Mouse (Mus musculus) heart, embryonic 10.5 days (tissue): ENCODE measurements around the gene Gjd2. TPM values are rescaled to one million over a fixed set of nuclear protein-coding genes. Genes with fewer than 3 reads are reported as not detected.
A peak's percentile ranks its signal among the peaks of the same experiment; 100 is the strongest.

Source experiments
- DNase-seq: peaks from one replicate; pipeline ENCODE4 v3.0.0-alpha.2; 2017; ENCODE audit warnings: low spot score
- H3K27ac ChIP-seq: fragments of 300-500 bp; sonication (generic); 2 replicates; pipeline ENCODE4 v1.5.1; 2016; ENCODE audit warnings: mild to moderate bottlenecking
- H3K27me3 ChIP-seq: fragments of 300-500 bp; sonication (generic); 2 replicates; pipeline ENCODE4 v1.6.1; 2016; ENCODE audit warnings: mild to moderate bottlenecking; ENCODE audit not compliant: poor library complexity, insufficient read depth, severe bottlenecking
- H3K36me3 ChIP-seq: fragments of 300-500 bp; sonication (generic); 2 replicates; pipeline ENCODE4 v1.6.1; 2016; ENCODE audit warnings: mild to moderate bottlenecking, moderate library complexity
- H3K4me1 ChIP-seq: fragments of 300-500 bp; sonication (generic); 2 replicates; pipeline ENCODE4 v1.6.1; 2016; ENCODE audit warnings: mild to moderate bottlenecking
- H3K4me3 ChIP-seq: fragments of 300-500 bp; sonication (generic); 2 replicates; pipeline ENCODE4 v1.5.1; 2016; ENCODE audit warnings: mild to moderate bottlenecking, moderate library complexity
- H3K9me3 ChIP-seq: fragments of 300-500 bp; sonication (generic); 2 replicates; pipeline ENCODE4 v1.6.1; 2016; ENCODE audit warnings: mild to moderate bottlenecking, moderate library complexity
- WGBS: fragments of 180-500 bp; shearing (Covaris S2); methylation state at CpG from one replicate; pipeline ENCODE4 v1.1.7; 2016; 5-methylcytosine and 5-hydroxymethylcytosine counted together
- polyA plus RNA-seq: library from polyadenylated mRNA; unstranded; fragments of >200 nt; fragmentation: Nextera tagmentation; extraction: Ambion mirVana; gene quantifications from 2 replicates; pipeline ENCODE4 v1.2.1, GENCODE M21; 2016

Gene Gjd2
- not detected in 2 replicates for polyA plus RNA-seq

- Histone ChIP-seq H3K9me3 (no peaks in the 10 kb centered on the region), H3K36me3 (no peaks in the 10 kb centered on the region), H3K27me3 (peaks cover 64% of the 10 kb centered on the region), H3K4me1 (peaks cover 14% of the 10 kb centered on the region), H3K4me3 (peak within 1 kb of the TSS; percentile 65), H3K27ac (no peak within 1 kb of the TSS)
- under 1% methylated on average over 59 of the region's 60 CpGs for WGBS
- DNase-seq = no peak
Measured at GRCm38 (mm10) chr2:114013295-114013771, at the start of gene Gjd2. Gene Gjd2 (minus strand): TSS chr2:114013619.

DNA sequence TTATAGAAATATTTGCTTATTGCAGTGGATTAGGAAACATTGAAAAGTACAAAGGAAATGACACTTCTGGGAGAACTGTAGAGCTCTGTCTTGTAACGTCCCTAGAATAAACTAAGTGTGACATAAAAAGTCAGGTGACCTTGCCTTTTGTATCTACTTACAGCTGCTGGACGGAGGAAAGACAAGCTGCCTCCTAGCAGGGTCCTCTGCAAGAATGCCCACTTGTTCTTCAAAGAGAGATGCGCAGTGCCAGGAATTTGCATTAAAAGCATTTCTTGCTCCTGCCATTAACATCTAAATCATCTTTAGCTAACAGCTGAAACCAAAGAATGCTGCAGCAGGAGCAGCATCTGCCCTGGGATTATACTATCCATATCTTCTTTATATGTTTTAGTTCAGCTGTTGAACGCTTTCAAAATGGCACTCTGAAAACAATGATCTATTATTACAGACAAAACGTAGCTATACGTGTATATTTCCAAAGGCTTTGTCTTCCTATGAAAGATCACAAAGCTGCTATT is 46.7 kb upstream of the Gjd2 start:
- Histone ChIP-seq H3K4me3 (no peak overlapping the region), H3K27ac (no peak overlapping the region), H3K9me3 (no peaks in the 10 kb centered on the region), H3K36me3 (no peaks in the 10 kb centered on the region), H3K4me1 (peaks cover 24% of the 10 kb centered on the region), H3K27me3 (no peaks in the 10 kb centered on the region)
- DNase-seq = no peak
- WGBS = 52% methylated on average over 6 of the region's 6 CpGs

- DNase-seq = no peak
- no peak overlapping the region for H3K27ac ChIP-seq
- WGBS = 46% methylated on average over 1 of the region's 1 CpGs
- no peaks in the 10 kb centered on the region for H3K9me3 ChIP-seq
- H3K27me3 ChIP-seq = no peaks in the 10 kb centered on the region
- peaks cover 24% of the 10 kb centered on the region for H3K4me1 ChIP-seq
- H3K4me3 ChIP-seq = no peak overlapping the region
- no peaks in the 10 kb centered on the region for H3K36me3 ChIP-seq
Measured at GRCm38 (mm10) chr2:114059608-114060007, 46.2 kb upstream of the Gjd2 start.

- peak overlapping the region; percentile 94 for H3K27ac ChIP-seq
- no peaks in the 10 kb centered on the region for H3K9me3 ChIP-seq
- no peaks in the 10 kb centered on the region for H3K27me3 ChIP-seq
- H3K4me1 ChIP-seq = peaks cover 26% of the 10 kb centered on the region
- DNase-seq = no peak
- no peaks in the 10 kb centered on the region for H3K36me3 ChIP-seq
- WGBS = 48% methylated on average over 10 of the region's 10 CpGs
- peak overlapping the region; percentile 42; the same call in 1 of the 2 replicates for H3K4me3 ChIP-seq
Measured at GRCm38 (mm10) chr2:114058226-114058796, 44.9 kb upstream of the Gjd2 start.

DNA sequence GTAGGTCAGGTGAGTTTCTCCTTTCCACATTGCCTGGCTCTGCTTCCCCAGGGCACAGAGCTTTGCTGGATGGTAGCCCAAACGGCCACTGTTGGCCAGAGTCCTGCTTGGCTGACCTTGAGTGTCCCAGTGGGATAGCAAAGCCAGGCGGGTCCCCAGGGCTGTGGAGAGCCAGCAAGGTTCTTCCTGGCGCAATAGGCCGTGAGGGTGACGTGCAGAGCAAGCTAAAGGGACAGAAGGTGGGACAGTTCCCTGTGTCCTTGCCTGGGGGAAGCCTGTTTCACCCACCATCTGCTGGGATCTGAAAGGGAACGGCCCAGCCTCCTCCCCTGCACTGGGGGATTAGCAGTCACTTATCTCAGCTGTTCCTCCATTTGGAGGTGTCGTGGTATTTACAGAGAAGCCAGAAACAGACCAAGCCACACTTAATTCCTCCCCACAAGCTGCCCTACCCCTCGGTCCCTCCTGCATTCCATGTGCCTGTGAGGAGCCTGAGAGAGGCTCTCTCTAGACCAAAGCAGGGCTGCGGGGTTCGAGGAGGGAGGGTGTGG is 44.0 kb upstream of the Gjd2 start:
- Histone ChIP-seq H3K27me3 (no peaks in the 10 kb centered on the region), H3K9me3 (no peaks in the 10 kb centered on the region), H3K36me3 (no peaks in the 10 kb centered on the region), H3K4me1 (peaks cover 26% of the 10 kb centered on the region), H3K4me3 (peak overlapping the region; percentile 42), H3K27ac (peak overlapping the region; percentile 94)
- 4% methylated on average over 10 of the region's 10 CpGs for WGBS
- peak; percentile 88 for DNase-seq

- Histone ChIP-seq H3K4me1 (peaks cover 22% of the 10 kb centered on the region), H3K4me3 (peak overlapping the region; percentile 64), H3K36me3 (peaks cover 15% of the 10 kb centered on the region), H3K27me3 (no peaks in the 10 kb centered on the region), H3K27ac (peak overlapping the region; percentile 92), H3K9me3 (no peaks in the 10 kb centered on the region)
- peak; percentile 89 for DNase-seq
- WGBS = 36% methylated on average over 4 of the region's 4 CpGs
Measured at GRCm38 (mm10) chr2:114054129-114054528, 40.7 kb upstream of the Gjd2 start.

DNA sequence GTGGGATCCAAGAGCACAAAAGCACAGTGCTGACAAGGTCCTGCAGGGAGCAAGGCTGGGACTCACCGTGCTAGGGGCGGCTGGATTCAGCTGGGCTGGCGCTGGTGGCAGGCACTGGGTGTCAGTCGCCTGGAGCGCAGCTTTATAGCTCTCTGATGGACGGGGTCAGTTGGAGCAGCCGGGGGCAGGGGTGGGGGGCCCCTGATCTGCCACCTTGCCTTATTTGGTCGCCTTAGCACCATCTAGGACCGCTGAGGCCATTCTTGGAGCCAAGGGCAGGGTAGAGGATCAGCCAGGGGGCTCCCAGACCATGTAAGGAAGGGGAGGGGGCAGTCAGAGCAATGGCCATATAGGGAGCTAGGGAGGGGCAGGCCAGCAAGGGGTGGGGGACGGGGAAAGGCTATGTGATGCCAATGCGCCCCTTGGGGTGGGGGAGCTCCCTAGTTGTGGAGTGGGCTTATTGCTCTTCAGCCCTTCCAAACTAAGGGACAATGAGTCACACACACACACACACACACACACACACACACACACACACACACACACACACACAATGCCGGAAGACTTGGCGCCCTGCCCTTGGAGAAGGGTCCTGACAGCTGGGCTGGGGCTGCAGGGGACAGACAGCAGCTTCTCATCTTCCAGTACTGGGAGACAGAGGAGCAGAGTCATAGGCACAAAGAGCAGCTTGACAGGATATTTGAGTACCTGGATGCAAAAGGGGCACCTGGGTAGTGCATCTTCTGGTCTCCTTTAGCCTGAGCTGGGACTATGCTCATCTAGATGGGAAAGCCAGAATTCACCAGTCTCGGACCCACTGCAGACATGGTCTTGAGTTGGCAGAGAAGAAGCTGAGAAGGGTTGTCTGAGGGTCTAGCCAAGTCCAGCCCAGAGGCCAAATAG is 39.5 kb upstream of the Gjd2 start, which contains the start of gene Actc1:
Gene Actc1 (minus strand): TSS at position 853 of the 903 bp plus-strand sequence.
- peak within 1 kb of the TSS; percentile 64 for H3K4me3 ChIP-seq
- peaks cover 19% of the 10 kb centered on the region for H3K36me3 ChIP-seq
- peak; percentile 95 for DNase-seq
- peak within 1 kb of the TSS; percentile 92 for H3K27ac ChIP-seq
- no peaks in the 10 kb centered on the region for H3K9me3 ChIP-seq
- peaks cover 16% of the 10 kb centered on the region for H3K4me1 ChIP-seq
- H3K27me3 ChIP-seq = no peaks in the 10 kb centered on the region
- WGBS = 16% methylated on average over 14 of the region's 14 CpGs

DNA sequence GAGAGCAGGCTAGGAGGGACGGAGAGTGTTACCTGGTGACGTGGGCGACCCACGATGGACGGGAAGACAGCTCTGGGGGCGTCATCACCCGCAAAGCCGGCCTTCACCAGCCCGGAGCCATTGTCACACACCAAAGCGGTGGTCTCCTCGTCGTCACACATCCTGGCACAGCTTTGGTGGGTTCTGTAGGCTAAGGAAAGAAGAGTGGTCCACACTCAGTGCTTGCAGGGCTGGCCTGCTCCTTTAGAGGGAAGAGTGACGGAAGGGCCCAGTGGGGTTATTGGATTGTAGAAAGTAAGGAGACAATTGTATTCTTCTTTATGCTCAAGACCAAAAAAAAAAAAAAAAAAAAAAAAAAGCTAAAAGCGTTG is 38.4 kb upstream of the Gjd2 start:
- Histone ChIP-seq H3K36me3 (peaks cover 19% of the 10 kb centered on the region), H3K27me3 (no peaks in the 10 kb centered on the region), H3K4me1 (0 out of 2 replicates have a peak, but pooled peaks cover 6% of the 10 kb centered on the region), H3K4me3 (peak overlapping the region; percentile 64), H3K27ac (peak overlapping the region; percentile 92), H3K9me3 (no peaks in the 10 kb centered on the region)
- 43% methylated on average over 14 of the region's 14 CpGs for WGBS
- no peak for DNase-seq

GRCm38 (mm10) chr2:114051111-114051870 is 37.9 kb upstream of the Gjd2 start:
- Histone ChIP-seq H3K4me3 (peak overlapping the region; percentile 64), H3K27me3 (no peaks in the 10 kb centered on the region), H3K9me3 (no peaks in the 10 kb centered on the region), H3K27ac (peak overlapping the region; percentile 92), H3K36me3 (peaks cover 19% of the 10 kb centered on the region), H3K4me1 (0 out of 2 replicates have a peak, but pooled peaks cover 6% of the 10 kb centered on the region)
- WGBS = 63% methylated on average over 7 of the region's 7 CpGs
- DNase-seq = no peak

- H3K36me3 ChIP-seq = peaks cover 19% of the 10 kb centered on the region
- H3K9me3 ChIP-seq = no peaks in the 10 kb centered on the region
- H3K4me1 ChIP-seq = 0 out of 2 replicates have a peak, but pooled peaks cover 6% of the 10 kb centered on the region
- DNase-seq = no peak
- H3K4me3 ChIP-seq = peak overlapping the region; percentile 64
- H3K27ac ChIP-seq = peak overlapping the region; percentile 92; the same call in 1 of the 2 replicates
- 70% methylated on average over 7 of the region's 7 CpGs for WGBS
- H3K27me3 ChIP-seq = no peaks in the 10 kb centered on the region
Measured at GRCm38 (mm10) chr2:114050150-114050549, 36.7 kb upstream of the Gjd2 start.

DNA sequence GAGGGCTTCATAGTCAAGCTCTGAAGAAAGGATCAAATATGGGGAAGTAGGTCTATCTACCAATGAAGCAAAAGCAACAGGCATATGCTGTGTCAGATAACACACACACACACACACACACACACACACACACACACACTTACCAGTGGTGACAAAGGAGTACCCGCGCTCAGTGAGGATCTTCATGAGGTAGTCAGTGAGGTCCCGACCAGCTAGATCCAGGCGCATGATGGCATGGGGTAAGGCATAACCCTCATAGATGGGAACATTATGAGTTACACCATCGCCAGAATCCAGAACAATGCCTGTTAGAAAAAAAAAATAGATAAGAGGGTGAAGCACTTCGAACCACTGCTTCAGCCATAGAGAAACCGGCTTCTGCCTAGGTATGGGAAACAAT is 36.0 kb upstream of the Gjd2 start:
- WGBS = 71% methylated on average over 7 of the region's 7 CpGs
- H3K4me3 ChIP-seq = peak overlapping the region; percentile 64

More for the DNA sequence above, 36.0 kb upstream of the Gjd2 start:
- no peak for DNase-seq
- Histone ChIP-seq H3K27me3 (no peaks in the 10 kb centered on the region), H3K36me3 (peaks cover 19% of the 10 kb centered on the region), H3K9me3 (no peaks in the 10 kb centered on the region), H3K27ac (0 out of 2 replicates have a peak overlapping the region, but pooled peaks have one; percentile 92), H3K4me1 (0 out of 2 replicates have a peak, but pooled peaks cover 4% of the 10 kb centered on the region)
